Mouse (Mus musculus) common myeloid progenitor, adult 5-6 weeks (primary cell): ENCODE results near the gene Gm26661. TPM values are rescaled to one million over a fixed set of nuclear protein-coding genes. Genes with fewer than 3 reads are reported as not detected.

ENCODE experiments used
- ATAC-seq: replicated peaks from 2 replicates; pipeline ENCODE4 v1.8.0; 2016; ENCODE audit warnings: low read depth, mild to moderate bottlenecking, moderate TSS enrichment, inconsistent platforms; ENCODE audit not compliant: poor library complexity, severe bottlenecking
- total RNA-seq: library from RNA; stranded (forward); fragments of 200-1000, 187-1606 nt; gene quantifications from 2 replicates; pipeline ENCODE4 v1.2.3, GENCODE M21; 2017

Gm26661 gene
- total RNA-seq, 1 experiment from 2014 or later, result not detected

GRCm38 (mm10) chr14:7818463-7819121 is 27.2 kb downstream of the Gm26661 start:
- peak; percentile 56 for ATAC-seq

- peak; percentile 9; the same call in 1 of the 2 replicates for ATAC-seq
Measured at GRCm38 (mm10) chr14:7819446-7819845, 28.1 kb downstream of the Gm26661 start.

- ATAC-seq, result no peak
Measured at GRCm38 (mm10) chr14:7821341-7821740, 30.0 kb downstream of the Gm26661 start.

- ATAC-seq, result no peak
Measured at GRCm38 (mm10) chr14:7822693-7823092, 31.3 kb downstream of the Gm26661 start.

GRCm38 (mm10) chr14:7824651-7825268 is 33.4 kb downstream of the Gm26661 start:
- peak; percentile 43 for ATAC-seq

- peak; percentile 78 for ATAC-seq
Measured at GRCm38 (mm10) chr14:7826151-7826937, 35.0 kb downstream of the Gm26661 start.

- no peak for ATAC-seq
Measured at GRCm38 (mm10) chr14:7829181-7829580, 37.8 kb downstream of the Gm26661 start.

- no peak for ATAC-seq
Measured at GRCm38 (mm10) chr14:7831770-7832439, 40.5 kb downstream of the Gm26661 start.

- ATAC-seq, result no peak
Measured at GRCm38 (mm10) chr14:7832440-7832783, 41.0 kb downstream of the Gm26661 start.

- no peak for ATAC-seq
Measured at GRCm38 (mm10) chr14:7833458-7833857, 42.1 kb downstream of the Gm26661 start.

- no peak for ATAC-seq
Measured at GRCm38 (mm10) chr14:7838564-7839089, 47.2 kb downstream of the Gm26661 start.

GRCm38 (mm10) chr14:7839950-7840514 is 48.6 kb downstream of the Gm26661 start:
- ATAC-seq, result no peak

Other genes starting within 250 kb of the Gm26661 start
- not detected in 2 replicates for gene Gm3558, start 223.0 kb upstream of the Gm26661 start, total RNA-seq
- not detected in 2 replicates for gene Gm10338, start 196.0 kb upstream of the Gm26661 start, total RNA-seq
- gene Gm10128, start 147.6 kb upstream of the Gm26661 start, total RNA-seq, result not detected in 2 replicates
- 14.3 and 16.9 TPM in 2 replicates for gene Flnb, start 26.4 kb downstream of the Gm26661 start, total RNA-seq
- not detected in 2 replicates for gene Gm45521, start 165.7 kb downstream of the Gm26661 start, total RNA-seq
- gene Dnase1l3, start 203.0 kb downstream of the Gm26661 start, total RNA-seq, result not detected in 2 replicates
- gene Abhd6, start 211.3 kb downstream of the Gm26661 start, total RNA-seq, result 1.4 and 1.8 TPM in 2 replicates